Mouse (Mus musculus) stomach, embryonic 16.5 days (tissue): ENCODE data around the gene Gm42906. TPM values are rescaled to one million over a fixed set of nuclear protein-coding genes. Genes with fewer than 3 reads are reported as not detected.
A peak's percentile ranks its signal among the peaks of the same experiment; 100 is the strongest.

Experiments
- ATAC-seq: fragments of 200-750 bp; cut with Nextera tagmentation; 2 replicates; pipeline ENCODE4 v1.8.0; 2017; ENCODE audit warnings: moderate number of reproducible peaks, moderate TSS enrichment; ENCODE audit not compliant: insufficient read depth, low FRiP score
- H3K27ac ChIP-seq: fragments of 300-500 bp; sonication (generic); 2 replicates; pipeline ENCODE4 v1.5.1; 2014; ENCODE audit warnings: low read length
- H3K27me3 ChIP-seq: fragments of 300-500 bp; sonication (generic); 2 replicates; pipeline ENCODE4 v1.6.1; 2014; ENCODE audit warnings: low read length, control low read depth, mixed read lengths; ENCODE audit not compliant: control insufficient read depth, insufficient read depth
- H3K36me3 ChIP-seq: fragments of 300-500 bp; sonication (generic); 2 replicates; pipeline ENCODE4 v1.6.1; 2014; ENCODE audit warnings: low read length; ENCODE audit not compliant: control insufficient read depth, insufficient read depth
- H3K4me1 ChIP-seq: fragments of 300-500 bp; sonication (generic); 2 replicates; pipeline ENCODE4 v1.6.1; 2014; ENCODE audit warnings: low read length, control low read depth, mixed read lengths; ENCODE audit not compliant: control insufficient read depth, insufficient read depth
- H3K4me2 ChIP-seq: fragments of 300-500 bp; sonication (generic); 2 replicates; pipeline ENCODE4 v1.6.1; 2014; ENCODE audit warnings: low read depth, low read length, mixed read lengths
- H3K4me3 ChIP-seq: fragments of 300-500 bp; sonication (generic); replicated peaks from 2 replicates; pipeline ENCODE4 v1.5.1; 2014; ENCODE audit warnings: mild to moderate bottlenecking, low read length
- H3K9ac ChIP-seq: fragments of 300-500 bp; sonication (generic); 2 replicates; pipeline ENCODE4 v1.6.1; 2014; ENCODE audit warnings: low read length
- H3K9me3 ChIP-seq: fragments of 300-500 bp; sonication (generic); replicated peaks from 2 replicates; pipeline ENCODE4 v1.6.1; 2016; ENCODE audit warnings: low read length, control low read depth; ENCODE audit not compliant: control insufficient read depth
- WGBS: fragments of 180-500 bp; shearing (Covaris S2); extraction: QIAGEN DNeasy Blood & Tissue Kit; methylation state at CpG from one replicate; pipeline ENCODE4 v1.1.7; 2014; 5-methylcytosine and 5-hydroxymethylcytosine counted together
- polyA plus RNA-seq: library from polyadenylated mRNA; unstranded; fragments of >200 nt; fragmentation: Nextera tagmentation; extraction: Ambion mirVana; gene quantifications from 2 replicates; pipeline ENCODE4 v1.2.1, GENCODE M21; 2015

The Gm42906 gene
- polyA plus RNA-seq, 1 experiment from 2014 or later: not detected

GRCm38 (mm10) chr5:151376931-151377330 is 51.0 kb downstream of the Gm42906 start:
- no peak overlapping the region for H3K4me3 ChIP-seq
- H3K27me3 ChIP-seq: no peaks in the 10 kb centered on the region
- H3K4me1 ChIP-seq: no peaks in the 10 kb centered on the region
- 61% methylated on average over 4 of the region's 4 CpGs for WGBS
- no peak overlapping the region for H3K4me2 ChIP-seq
- no peak overlapping the region for H3K9ac ChIP-seq
- H3K9me3 ChIP-seq: no peaks in the 10 kb centered on the region
- ATAC-seq: no peak
- H3K27ac ChIP-seq: no peak overlapping the region
- H3K36me3 ChIP-seq: no peaks in the 10 kb centered on the region

GRCm38 (mm10) chr5:151374825-151375224 is 53.1 kb downstream of the Gm42906 start:
- H3K27me3 ChIP-seq: no peaks in the 10 kb centered on the region
- H3K9me3 ChIP-seq: no peaks in the 10 kb centered on the region
- H3K4me1 ChIP-seq: no peaks in the 10 kb centered on the region
- H3K4me2 ChIP-seq: no peak overlapping the region
- WGBS: 52% methylated on average over 2 of the region's 2 CpGs
- H3K27ac ChIP-seq: no peak overlapping the region
- no peak for ATAC-seq
- no peak overlapping the region for H3K4me3 ChIP-seq
- H3K9ac ChIP-seq: no peak overlapping the region
- H3K36me3 ChIP-seq: no peaks in the 10 kb centered on the region

GRCm38 (mm10) chr5:151371130-151371529 is 56.8 kb downstream of the Gm42906 start:
- Histone ChIP-seq H3K9me3 (no peaks in the 10 kb centered on the region), H3K4me1 (peaks cover 10% of the 10 kb centered on the region), H3K9ac (no peak overlapping the region), H3K4me3 (no peak overlapping the region), H3K27me3 (no peaks in the 10 kb centered on the region), H3K27ac (no peak overlapping the region), H3K36me3 (no peaks in the 10 kb centered on the region), H3K4me2 (no peak overlapping the region)
- WGBS: 87% methylated on average over 2 of the region's 2 CpGs
- ATAC-seq: no peak

GRCm38 (mm10) chr5:151369306-151369721 is 58.6 kb downstream of the Gm42906 start:
- peak overlapping the region; percentile 98 for H3K27ac ChIP-seq
- peak overlapping the region; percentile 66 for H3K4me2 ChIP-seq
- ATAC-seq: no peak
- peaks cover 10% of the 10 kb centered on the region for H3K4me1 ChIP-seq
- peak overlapping the region; percentile 54 for H3K4me3 ChIP-seq
- WGBS: 32% methylated on average over 5 of the region's 5 CpGs
- H3K27me3 ChIP-seq: no peaks in the 10 kb centered on the region
- H3K9ac ChIP-seq: peak overlapping the region; percentile 80
- no peaks in the 10 kb centered on the region for H3K36me3 ChIP-seq
- no peaks in the 10 kb centered on the region for H3K9me3 ChIP-seq

- H3K4me1 ChIP-seq: peaks cover 10% of the 10 kb centered on the region
- H3K9me3 ChIP-seq: no peaks in the 10 kb centered on the region
- under 1% methylated on average over 74 of the region's 75 CpGs for WGBS
- no peaks in the 10 kb centered on the region for H3K27me3 ChIP-seq
- H3K9ac ChIP-seq: peak overlapping the region; percentile 80
- H3K4me3 ChIP-seq: peak overlapping the region; percentile 59
- peak; percentile 98 for ATAC-seq
- no peaks in the 10 kb centered on the region for H3K36me3 ChIP-seq
- peak overlapping the region; percentile 98 for H3K27ac ChIP-seq
- peak overlapping the region; percentile 66 for H3K4me2 ChIP-seq
Observed at GRCm38 (mm10) chr5:151368395-151369190, 59.4 kb downstream of the Gm42906 start.

GRCm38 (mm10) chr5:151367881-151368394 is 60.0 kb downstream of the Gm42906 start:
- H3K27me3 ChIP-seq: no peaks in the 10 kb centered on the region
- 4% methylated on average over 16 of the region's 16 CpGs for WGBS
- peak overlapping the region; percentile 93 for H3K27ac ChIP-seq
- peak overlapping the region; percentile 59 for H3K4me3 ChIP-seq
- ATAC-seq: peak; percentile 12; the same call in 1 of the 2 replicates
- peaks cover 10% of the 10 kb centered on the region for H3K4me1 ChIP-seq
- H3K4me2 ChIP-seq: peak overlapping the region; percentile 66
- peak overlapping the region; percentile 77 for H3K9ac ChIP-seq
- H3K9me3 ChIP-seq: no peaks in the 10 kb centered on the region
- no peaks in the 10 kb centered on the region for H3K36me3 ChIP-seq

GRCm38 (mm10) chr5:151367317-151367716 is 60.6 kb downstream of the Gm42906 start:
- peak overlapping the region; percentile 66 for H3K4me2 ChIP-seq
- 68% methylated on average over 1 of the region's 1 CpGs for WGBS
- peaks cover 10% of the 10 kb centered on the region for H3K4me1 ChIP-seq
- no peaks in the 10 kb centered on the region for H3K36me3 ChIP-seq
- no peaks in the 10 kb centered on the region for H3K27me3 ChIP-seq
- H3K9me3 ChIP-seq: no peaks in the 10 kb centered on the region
- H3K9ac ChIP-seq: peak overlapping the region; percentile 77
- peak overlapping the region; percentile 93 for H3K27ac ChIP-seq
- peak overlapping the region; percentile 59 for H3K4me3 ChIP-seq
- no peak for ATAC-seq

GRCm38 (mm10) chr5:151363343-151364000 is 64.5 kb downstream of the Gm42906 start:
- H3K4me3 ChIP-seq: no peak overlapping the region
- H3K4me2 ChIP-seq: no peak overlapping the region
- H3K9ac ChIP-seq: no peak overlapping the region
- H3K36me3 ChIP-seq: no peaks in the 10 kb centered on the region
- ATAC-seq: no peak
- H3K4me1 ChIP-seq: peaks cover 10% of the 10 kb centered on the region
- no peaks in the 10 kb centered on the region for H3K9me3 ChIP-seq
- 71% methylated on average over 3 of the region's 3 CpGs for WGBS
- H3K27ac ChIP-seq: no peak overlapping the region
- no peaks in the 10 kb centered on the region for H3K27me3 ChIP-seq

GRCm38 (mm10) chr5:151349616-151350015 is 78.3 kb downstream of the Gm42906 start:
- Histone ChIP-seq H3K27me3 (no peaks in the 10 kb centered on the region), H3K4me1 (no peaks in the 10 kb centered on the region), H3K4me3 (no peak overlapping the region), H3K9me3 (peaks cover 3% of the 10 kb centered on the region; the same call in 1 of the 2 replicates), H3K36me3 (no peaks in the 10 kb centered on the region), H3K4me2 (no peak overlapping the region), H3K9ac (no peak overlapping the region), H3K27ac (no peak overlapping the region)
- WGBS: 66% methylated on average over 1 of the region's 1 CpGs
- no peak for ATAC-seq
